Mouse (Mus musculus): Measurements from ENCODE around the gene Npas2. TPM values are rescaled to one million over a fixed set of nuclear protein-coding genes. Genes with fewer than 3 reads are reported as not detected.

The Npas2 gene
- polyA plus RNA-seq, 1 experiment from 2014 or later: 0.86 TPM

GRCm38 (mm10) chr1:39340647-39341046 lies 147.1 kb downstream of the Npas2 start:
- WGBS: 24% methylated on average over 8 of the region's 8 CpGs
- Histone ChIP-seq H3K9ac (no peak overlapping the region), H3K27ac (no peak overlapping the region), H3K4me2 (replicated peaks) (no peak overlapping the region), H3K4me3 (no peak overlapping the region), H3K9me3 (no peaks in the 10 kb centered on the region), H3K4me1 (peaks cover 4% of the 10 kb centered on the region), H3K36me3 (no peaks in the 10 kb centered on the region), H3K27me3 (peaks cover 20% of the 10 kb centered on the region)
- ATAC-seq (ENCODE audit: insufficient number of reproducible peaks, insufficient read depth, low FRiP score, low TSS enrichment): no peak

GRCm38 (mm10) chr1:39341807-39342206 lies 148.3 kb downstream of the Npas2 start:
- no peaks in the 10 kb centered on the region for H3K36me3 ChIP-seq
- H3K9ac ChIP-seq: no peak overlapping the region
- H3K9me3 ChIP-seq: no peaks in the 10 kb centered on the region
- WGBS: 93% methylated on average over 4 of the region's 4 CpGs
- peaks cover 18% of the 10 kb centered on the region; the same call in 1 of the 2 replicates for H3K27me3 ChIP-seq
- H3K4me1 ChIP-seq: no peaks in the 10 kb centered on the region
- ATAC-seq (ENCODE audit: insufficient number of reproducible peaks, insufficient read depth, low FRiP score, low TSS enrichment): no peak
- no peak overlapping the region for H3K4me3 ChIP-seq
- H3K4me2 ChIP-seq (replicated peaks): no peak overlapping the region
- H3K27ac ChIP-seq: no peak overlapping the region

- 74% methylated on average over 5 of the region's 5 CpGs for WGBS
- no peak for ATAC-seq (ENCODE audit: insufficient number of reproducible peaks, insufficient read depth, low FRiP score, low TSS enrichment)
- Histone ChIP-seq H3K9me3 (no peaks in the 10 kb centered on the region), H3K4me1 (no peaks in the 10 kb centered on the region), H3K27ac (no peak overlapping the region), H3K4me2 (replicated peaks) (no peak overlapping the region), H3K27me3 (peaks cover 18% of the 10 kb centered on the region; the same call in 1 of the 2 replicates), H3K9ac (no peak overlapping the region), H3K4me3 (no peak overlapping the region), H3K36me3 (no peaks in the 10 kb centered on the region)
These were observed 149.7 kb downstream of the Npas2 start for GRCm38 (mm10) chr1:39343242-39343641.

DNA sequence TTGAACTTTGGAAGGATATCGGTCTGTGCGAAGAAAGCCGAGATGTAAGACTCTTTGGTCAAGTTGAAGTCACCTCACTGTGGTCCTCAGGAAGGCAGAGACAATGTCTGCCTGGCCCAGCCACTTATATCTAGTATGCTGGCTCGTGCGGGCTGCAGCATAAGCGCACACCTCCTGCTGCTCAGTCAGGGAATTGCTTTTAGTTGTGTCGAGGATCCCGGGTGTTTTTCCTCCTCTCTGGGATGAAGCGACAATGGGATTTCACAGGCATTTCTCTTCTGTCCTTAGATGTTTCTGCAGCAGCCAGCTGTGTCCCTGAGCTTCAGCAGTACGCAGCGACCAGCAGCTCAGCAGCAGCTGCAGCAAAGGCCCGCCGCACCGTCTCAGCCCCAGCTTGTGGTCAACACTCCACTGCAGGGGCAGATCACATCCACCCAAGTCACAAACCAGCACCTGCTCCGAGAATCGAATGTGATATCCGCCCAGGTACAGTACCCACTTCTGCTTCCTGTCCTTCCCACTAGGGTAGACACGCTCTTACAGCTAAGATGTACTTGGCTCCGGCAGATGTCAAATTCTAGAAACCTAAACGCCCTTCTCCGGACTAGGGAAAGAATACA lies 151.6 kb downstream of the Npas2 start:
- no peaks in the 10 kb centered on the region for H3K36me3 ChIP-seq
- H3K4me2 ChIP-seq (replicated peaks): no peak overlapping the region
- peaks cover 14% of the 10 kb centered on the region; the same call in 1 of the 2 replicates for H3K27me3 ChIP-seq
- H3K4me3 ChIP-seq: no peak overlapping the region
- no peak overlapping the region for H3K9ac ChIP-seq
- no peak overlapping the region for H3K27ac ChIP-seq
- H3K4me1 ChIP-seq: no peaks in the 10 kb centered on the region
- WGBS: 61% methylated on average over 21 of the region's 21 CpGs
- ATAC-seq (ENCODE audit: insufficient number of reproducible peaks, insufficient read depth, low FRiP score, low TSS enrichment): no peak
- H3K9me3 ChIP-seq: no peaks in the 10 kb centered on the region

DNA sequence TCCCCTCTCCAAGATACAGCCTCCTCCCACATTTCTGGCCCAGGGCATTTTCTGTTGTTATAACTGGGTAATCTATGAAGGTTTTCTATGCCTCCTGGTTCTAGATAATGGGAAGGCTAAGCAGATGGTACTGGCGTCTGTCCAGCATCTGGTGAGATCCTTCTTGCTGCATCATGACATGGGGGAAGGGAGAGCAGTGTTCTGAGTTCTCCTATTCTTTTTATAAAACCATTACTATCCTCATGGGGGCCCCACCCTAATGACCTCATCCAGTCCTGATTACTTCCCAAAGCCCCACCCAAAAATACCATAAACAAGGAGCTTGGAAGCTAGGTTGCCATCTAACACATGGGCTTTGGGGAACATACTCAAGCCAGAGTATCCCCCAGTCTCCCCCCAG lies 155.5 kb downstream of the Npas2 start:
- WGBS: 65% methylated on average over 1 of the region's 1 CpGs
- Histone ChIP-seq H3K9ac (no peak overlapping the region), H3K4me2 (replicated peaks) (no peak overlapping the region), H3K36me3 (no peaks in the 10 kb centered on the region), H3K4me3 (no peak overlapping the region), H3K9me3 (no peaks in the 10 kb centered on the region), H3K27me3 (0 out of 2 replicates have a peak, but pooled peaks cover 11% of the 10 kb centered on the region), H3K27ac (no peak overlapping the region), H3K4me1 (no peaks in the 10 kb centered on the region)
- ATAC-seq (ENCODE audit: insufficient number of reproducible peaks, insufficient read depth, low FRiP score, low TSS enrichment): no peak

DNA sequence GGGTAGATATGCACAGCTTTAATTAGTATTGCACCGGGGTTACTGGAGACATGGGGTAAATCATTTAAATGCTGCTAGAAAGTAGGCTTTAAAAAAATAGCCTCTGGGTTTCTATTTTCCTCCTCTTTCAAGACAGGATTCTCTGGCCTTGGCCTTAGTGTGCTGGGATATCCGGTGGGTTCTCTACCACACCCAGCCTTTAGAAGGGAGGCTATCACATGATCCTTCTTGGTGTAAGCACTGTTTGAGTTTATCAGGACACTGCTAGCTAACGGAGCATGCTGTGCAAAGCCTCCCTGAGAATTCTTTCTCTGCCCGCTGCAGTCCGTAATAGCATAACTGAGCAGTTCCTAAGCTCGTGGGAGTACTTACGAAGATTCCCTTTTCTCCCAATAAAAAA lies 155.9 kb downstream of the Npas2 start:
- no peak overlapping the region for H3K4me3 ChIP-seq
- H3K9me3 ChIP-seq: no peaks in the 10 kb centered on the region
- 81% methylated on average over 7 of the region's 7 CpGs for WGBS
- ATAC-seq (ENCODE audit: insufficient number of reproducible peaks, insufficient read depth, low FRiP score, low TSS enrichment): no peak
- no peaks in the 10 kb centered on the region for H3K36me3 ChIP-seq
- no peak overlapping the region for H3K27ac ChIP-seq
- no peaks in the 10 kb centered on the region for H3K4me1 ChIP-seq
- H3K27me3 ChIP-seq: 0 out of 2 replicates have a peak, but pooled peaks cover 11% of the 10 kb centered on the region
- H3K9ac ChIP-seq: no peak overlapping the region
- H3K4me2 ChIP-seq (replicated peaks): no peak overlapping the region

GRCm38 (mm10) chr1:39361754-39362514 lies 168.4 kb downstream of the Npas2 start:
- peak overlapping the region; percentile 44 for H3K4me2 ChIP-seq (replicated peaks)
- no peak overlapping the region for H3K27ac ChIP-seq
- peaks cover 16% of the 10 kb centered on the region; the same call in 1 of the 2 replicates for H3K4me1 ChIP-seq
- WGBS: 28% methylated on average over 24 of the region's 24 CpGs
- no peaks in the 10 kb centered on the region for H3K36me3 ChIP-seq
- no peaks in the 10 kb centered on the region for H3K9me3 ChIP-seq
- peak overlapping the region; percentile 24; the same call in 1 of the 2 replicates for H3K9ac ChIP-seq
- peak overlapping the region; percentile 22 for H3K4me3 ChIP-seq
- no peak for ATAC-seq (ENCODE audit: insufficient number of reproducible peaks, insufficient read depth, low FRiP score, low TSS enrichment)
- 0 out of 2 replicates have a peak, but pooled peaks cover 9% of the 10 kb centered on the region for H3K27me3 ChIP-seq

- 0 out of 2 replicates have a peak, but pooled peaks cover 7% of the 10 kb centered on the region for H3K27me3 ChIP-seq
- no peaks in the 10 kb centered on the region for H3K9me3 ChIP-seq
- 51% methylated on average over 7 of the region's 7 CpGs for WGBS
- no peak for ATAC-seq (ENCODE audit: insufficient number of reproducible peaks, insufficient read depth, low FRiP score, low TSS enrichment)
- H3K4me3 ChIP-seq: no peak overlapping the region
- no peak overlapping the region for H3K27ac ChIP-seq
- H3K9ac ChIP-seq: no peak overlapping the region
- H3K4me2 ChIP-seq (replicated peaks): no peak overlapping the region; the same call in 1 of the 2 replicates
- H3K36me3 ChIP-seq: no peaks in the 10 kb centered on the region
- H3K4me1 ChIP-seq: peaks cover 18% of the 10 kb centered on the region; the same call in 1 of the 2 replicates
These were observed 169.0 kb downstream of the Npas2 start for GRCm38 (mm10) chr1:39362515-39362893.

GRCm38 (mm10) chr1:39365562-39365961 lies 172.0 kb downstream of the Npas2 start:
- H3K4me1 ChIP-seq: peaks cover 31% of the 10 kb centered on the region
- H3K36me3 ChIP-seq: peaks cover 11% of the 10 kb centered on the region
- H3K9me3 ChIP-seq: no peaks in the 10 kb centered on the region
- H3K4me3 ChIP-seq: no peak overlapping the region
- H3K27ac ChIP-seq: no peak overlapping the region
- no peak for ATAC-seq (ENCODE audit: insufficient number of reproducible peaks, insufficient read depth, low FRiP score, low TSS enrichment)
- no peak overlapping the region for H3K4me2 ChIP-seq (replicated peaks)
- no peak overlapping the region for H3K9ac ChIP-seq
- H3K27me3 ChIP-seq: 0 out of 2 replicates have a peak, but pooled peaks cover 6% of the 10 kb centered on the region
- 13% methylated on average over 1 of the region's 1 CpGs for WGBS

GRCm38 (mm10) chr1:39367045-39367444 lies 173.5 kb downstream of the Npas2 start:
- peak; percentile 16; the same call in 1 of the 2 replicates for ATAC-seq (ENCODE audit: insufficient number of reproducible peaks, insufficient read depth, low FRiP score, low TSS enrichment)
- Histone ChIP-seq H3K4me1 (peaks cover 26% of the 10 kb centered on the region), H3K36me3 (peaks cover 26% of the 10 kb centered on the region), H3K9ac (peak overlapping the region; percentile 45; the same call in 1 of the 2 replicates), H3K27ac (0 out of 2 replicates have a peak overlapping the region, but pooled peaks have one; percentile 23), H3K4me2 (replicated peaks) (peak overlapping the region; percentile 60), H3K9me3 (no peaks in the 10 kb centered on the region), H3K27me3 (0 out of 2 replicates have a peak, but pooled peaks cover 2% of the 10 kb centered on the region), H3K4me3 (peak overlapping the region; percentile 95)
- 21% methylated on average over 6 of the region's 6 CpGs for WGBS

GRCm38 (mm10) chr1:39367601-39368266 lies 174.2 kb downstream of the Npas2 start, which contains the start of gene Rpl31:
Gene Rpl31, plus strand, starts transcription at chr1:39367842.
- Histone ChIP-seq H3K4me2 (replicated peaks) (peak within 1 kb of the TSS; percentile 90), H3K4me3 (peak within 1 kb of the TSS; percentile 95)

More at GRCm38 (mm10) chr1:39367601-39368266, 174.2 kb downstream of the Npas2 start, which contains the start of gene Rpl31:
- H3K9ac ChIP-seq: peak within 1 kb of the TSS; percentile 98
- peaks cover 19% of the 10 kb centered on the region for H3K4me1 ChIP-seq
- no peaks in the 10 kb centered on the region for H3K9me3 ChIP-seq
- peak; percentile 96 for ATAC-seq (ENCODE audit: insufficient number of reproducible peaks, insufficient read depth, low FRiP score, low TSS enrichment)
- WGBS: under 1% methylated on average over 59 of the region's 62 CpGs
- peaks cover 33% of the 10 kb centered on the region for H3K36me3 ChIP-seq
- peak within 1 kb of the TSS; percentile 91 for H3K27ac ChIP-seq
- no peaks in the 10 kb centered on the region for H3K27me3 ChIP-seq
